Mouse (Mus musculus) heart, postnatal 4 days (tissue): ENCODE measurements around the gene Spem1. TPM values are rescaled to one million over a fixed set of nuclear protein-coding genes. Genes with fewer than 3 reads are reported as not detected.
A peak's percentile ranks its signal among the peaks of the same experiment; 100 is the strongest.

Source experiments
- DNase-seq: peaks from one replicate; pipeline ENCODE4 v3.0.0; 2021
- total RNA-seq, 2 experiments: library from RNA; stranded (reverse); gene quantifications; 2 replicates each; pipeline ENCODE4 v1.2.3; 2021

Gene Spem1
- total RNA-seq, 2 experiments from 2014 or later, result not detected

DNA sequence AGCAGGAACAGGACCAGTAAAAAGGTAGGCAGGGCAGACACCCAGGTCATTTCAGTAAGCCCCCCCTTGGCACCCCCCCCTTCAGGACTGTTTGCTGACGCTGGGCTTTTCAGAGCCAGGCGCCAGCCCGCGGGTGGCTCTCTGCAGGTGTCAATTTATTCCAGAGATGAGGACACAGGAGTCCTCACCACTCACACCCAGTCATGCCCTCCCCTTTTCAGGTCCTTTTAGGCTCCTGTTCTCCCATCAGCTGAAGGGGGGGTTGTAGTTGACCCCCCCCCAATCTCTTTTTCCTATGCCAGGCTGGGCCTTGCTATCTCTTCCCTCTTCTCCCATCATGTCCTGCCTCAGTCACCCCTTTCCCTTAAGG lies 14.0 kb upstream of the Spem1 start:
- DNase-seq, result no peak

DNA sequence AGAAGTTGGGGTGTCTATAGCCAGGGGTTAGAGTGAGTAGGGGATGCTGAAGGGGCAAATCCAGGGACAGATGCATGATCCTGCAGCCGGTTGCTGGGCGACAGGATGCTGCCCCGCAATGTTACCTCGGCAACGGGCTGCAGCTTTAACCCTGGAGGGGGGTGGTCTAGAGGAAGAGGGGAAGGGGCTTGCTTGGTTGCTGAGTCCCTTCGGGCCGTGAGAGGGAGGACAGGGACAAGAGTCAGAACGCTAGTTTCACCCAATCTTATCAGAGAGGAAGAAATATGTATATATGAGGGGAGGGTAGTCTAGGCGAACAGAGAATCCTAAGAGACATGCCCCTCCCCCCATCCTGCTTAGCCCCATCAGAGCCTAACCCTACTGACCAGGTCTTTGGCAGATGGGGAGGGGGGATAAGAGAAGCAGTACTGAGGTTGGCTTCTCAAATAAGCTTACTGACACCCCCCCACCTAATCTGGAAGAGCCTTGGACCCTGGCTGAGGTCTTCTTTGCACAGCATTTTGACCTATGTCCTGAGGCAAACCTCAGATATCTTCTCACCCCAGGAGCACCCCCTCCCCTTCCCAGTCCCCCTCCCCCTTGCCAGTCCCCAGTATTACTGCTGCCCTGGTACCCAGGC lies 13.5 kb upstream of the Spem1 start:
- DNase-seq, result no peak

DNA sequence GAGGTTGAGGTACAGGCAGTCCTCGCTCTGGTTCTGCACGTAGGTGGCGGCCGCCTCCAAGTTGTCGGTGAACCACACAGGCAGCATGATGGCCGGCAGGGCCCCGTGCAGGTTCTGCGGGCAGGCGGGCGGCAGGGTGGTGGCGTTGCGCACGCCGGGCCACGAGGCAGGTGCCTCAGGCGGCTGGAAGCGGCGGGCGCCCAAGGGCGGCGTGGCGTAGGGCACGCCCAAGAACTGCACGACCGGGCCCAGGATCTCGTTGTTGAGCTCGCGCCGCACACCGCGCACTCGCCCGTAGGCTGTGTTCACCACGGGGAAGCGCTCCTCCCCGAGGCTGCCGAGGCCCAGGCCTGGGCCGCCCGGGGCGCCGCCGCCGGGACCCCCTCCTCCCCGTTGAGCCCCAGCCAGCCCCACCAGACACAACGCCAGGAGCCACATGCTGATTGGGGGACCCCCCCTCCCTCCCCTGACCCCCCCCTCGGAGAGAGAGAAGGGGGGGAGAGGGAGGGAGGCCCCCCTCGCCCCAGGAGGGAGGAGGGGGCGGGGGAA lies 12.1 kb upstream of the Spem1 start:
- DNase-seq, result peak; percentile 36

GRCm38 (mm10) chr11:69833554-69833953 lies 11.6 kb upstream of the Spem1 start:
- no peak for DNase-seq

- no peak for DNase-seq
These were observed 6.9 kb upstream of the Spem1 start for GRCm38 (mm10) chr11:69828832-69829231.

DNA sequence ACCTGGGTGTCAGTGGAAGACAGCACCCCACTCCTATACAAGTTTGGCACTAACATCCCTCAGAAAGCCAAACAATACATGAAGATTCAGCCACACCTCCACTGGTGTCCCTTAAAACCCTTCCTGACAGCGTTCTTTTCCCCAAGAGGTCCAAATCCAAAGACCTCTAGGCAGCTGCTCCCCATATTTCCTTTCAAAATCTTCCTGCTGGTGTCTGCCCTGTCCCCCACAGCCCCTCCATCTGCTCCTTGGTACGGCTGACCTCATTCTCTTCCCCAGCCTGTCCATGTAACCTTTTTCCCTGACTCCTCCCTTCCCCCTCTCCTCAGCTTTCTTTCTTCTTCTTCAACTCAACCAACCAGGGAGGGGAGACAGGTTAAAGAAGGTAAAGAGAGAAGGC lies 1.5 kb upstream of the Spem1 start:
- DNase-seq, result no peak

DNA sequence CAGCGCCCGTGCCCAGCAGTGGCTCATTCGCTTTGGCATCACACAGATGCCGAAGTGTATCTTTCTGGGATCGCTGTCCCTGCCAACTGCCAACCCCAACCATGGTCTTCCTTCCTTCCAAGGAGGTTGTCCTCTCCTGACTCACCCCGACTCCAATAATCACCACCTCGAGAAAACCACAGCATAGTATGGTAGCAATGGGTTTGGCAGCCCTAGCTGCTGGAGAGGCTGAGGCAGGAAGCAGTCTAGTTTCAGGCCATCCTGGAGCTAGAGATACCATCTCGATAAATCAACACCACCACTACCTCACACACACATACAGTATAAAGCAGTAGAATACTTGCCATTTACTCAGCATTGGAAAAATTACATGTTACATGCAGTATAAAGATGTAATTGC lies 3.1 kb downstream of the Spem1 start:
- no peak for DNase-seq

DNA sequence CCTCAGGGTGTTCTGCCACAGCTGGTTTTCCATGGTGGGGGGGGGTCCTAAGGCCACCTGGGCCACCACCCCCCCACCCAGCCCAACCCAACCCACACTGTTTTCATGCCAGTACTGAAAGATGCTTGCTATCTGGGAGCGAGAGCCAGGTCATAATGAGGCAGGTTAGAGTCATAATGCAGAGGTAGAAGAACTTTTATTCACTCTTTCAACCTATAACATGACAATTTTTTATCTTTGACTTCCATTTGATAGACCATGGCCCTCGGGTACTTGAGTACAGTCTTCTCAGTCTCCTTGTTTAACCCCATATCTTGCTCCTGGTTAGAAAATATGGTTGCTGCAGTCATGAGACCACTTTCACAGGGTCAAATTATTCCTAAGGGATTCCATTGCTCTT lies 3.6 kb downstream of the Spem1 start, which contains the start of gene Spem2:
Gene Spem2, minus strand, starts transcription at position 101 of the 400 bp plus-strand sequence.
- no peak for DNase-seq

DNA sequence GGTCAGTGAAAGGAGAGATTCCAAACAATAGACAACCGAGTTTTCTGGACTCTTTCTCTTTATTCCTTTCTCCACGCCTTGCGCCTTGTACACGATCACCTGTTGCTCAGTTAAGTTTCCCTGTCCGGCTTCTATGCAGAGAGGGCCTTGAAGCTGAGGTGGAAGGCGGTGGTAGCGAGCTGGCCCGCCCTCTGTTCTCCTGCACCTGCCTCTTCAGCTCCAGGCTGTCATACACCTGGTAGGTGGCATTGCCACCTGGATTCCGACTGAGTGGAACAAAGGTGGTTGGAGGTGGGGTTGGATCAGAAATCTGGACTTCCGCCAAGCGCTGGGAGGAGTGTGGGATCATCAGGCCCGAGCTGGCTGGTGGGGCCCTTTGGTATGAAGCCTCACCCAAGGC lies 5.5 kb downstream of the Spem1 start:
- no peak for DNase-seq

- DNase-seq, result no peak
These were observed 6.8 kb downstream of the Spem1 start, which contains the start of gene Gm39566 for GRCm38 (mm10) chr11:69815155-69815554. Gene Gm39566, minus strand, starts transcription at chr11:69815298.

GRCm38 (mm10) chr11:69810280-69810679 lies 11.7 kb downstream of the Spem1 start:
- no peak for DNase-seq

DNA sequence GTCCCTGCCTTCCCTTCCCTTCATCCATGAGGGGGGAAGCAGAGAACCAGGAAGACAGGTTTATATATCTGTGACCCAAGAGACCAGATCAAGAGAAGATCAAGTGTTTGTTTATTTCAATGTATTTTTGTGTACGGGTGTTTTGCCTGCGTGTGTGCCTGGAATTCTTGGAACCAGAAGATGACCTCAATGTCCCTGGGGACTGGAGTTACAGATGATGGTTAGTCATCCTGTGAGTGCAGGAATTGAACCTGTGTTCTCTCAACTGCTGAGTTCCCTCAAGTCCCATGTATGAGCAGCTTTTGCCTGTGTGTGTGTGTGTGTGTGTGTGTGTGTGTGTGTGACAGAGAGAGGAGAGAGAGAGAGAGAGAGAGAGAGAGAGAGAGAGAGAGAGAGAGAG lies 14.3 kb downstream of the Spem1 start:
- DNase-seq, result no peak

- DNase-seq, result no peak
These were observed 15.6 kb downstream of the Spem1 start for GRCm38 (mm10) chr11:69806378-69806777.

GRCm38 (mm10) chr11:69804972-69805909 lies 16.7 kb downstream of the Spem1 start, which contains the start of gene Tmem102:
Gene Tmem102, minus strand, starts transcription at chr11:69805624.
- DNase-seq, result no peak

DNA sequence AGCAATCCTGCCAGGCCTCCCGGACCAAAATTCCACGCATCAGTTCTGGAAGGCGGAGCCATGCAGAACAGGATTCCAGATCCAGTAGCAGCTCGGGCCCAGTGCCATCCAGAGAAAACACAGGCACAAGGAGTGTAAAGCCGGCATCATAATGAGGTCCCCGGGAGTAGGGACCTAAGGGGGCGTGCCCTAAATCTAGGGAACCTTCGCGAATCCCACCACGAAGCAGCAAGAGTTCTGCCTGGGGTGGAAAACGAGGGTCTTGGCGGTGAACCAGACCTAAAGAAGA lies 17.4 kb downstream of the Spem1 start:
- DNase-seq, result peak; percentile 55

GRCm38 (mm10) chr11:69803786-69804651 lies 18.0 kb downstream of the Spem1 start:
- DNase-seq, result peak; percentile 82

DNA sequence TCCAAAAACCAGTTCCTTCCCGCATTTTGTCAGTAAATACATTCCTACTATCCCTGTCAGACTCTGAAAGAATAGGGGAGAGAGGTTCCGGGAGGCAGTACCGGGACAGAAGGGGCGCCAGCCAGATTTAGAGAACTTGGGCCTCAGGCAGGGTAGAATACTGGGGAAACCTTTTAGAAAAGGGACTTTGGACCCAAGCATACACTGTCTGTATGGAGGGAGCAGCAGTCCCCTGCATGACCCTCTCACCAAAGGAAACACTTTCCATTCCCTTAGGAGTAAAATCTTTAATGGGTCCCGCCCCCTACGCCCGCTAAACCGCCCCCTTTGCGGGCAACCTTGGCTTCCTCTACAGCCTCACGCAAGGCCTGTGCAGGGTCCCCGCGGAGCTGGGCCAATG lies 18.7 kb downstream of the Spem1 start:
- DNase-seq, result no peak

GRCm38 (mm10) chr11:69802648-69803105 lies 19.3 kb downstream of the Spem1 start:
- DNase-seq, result peak; percentile 89

DNA sequence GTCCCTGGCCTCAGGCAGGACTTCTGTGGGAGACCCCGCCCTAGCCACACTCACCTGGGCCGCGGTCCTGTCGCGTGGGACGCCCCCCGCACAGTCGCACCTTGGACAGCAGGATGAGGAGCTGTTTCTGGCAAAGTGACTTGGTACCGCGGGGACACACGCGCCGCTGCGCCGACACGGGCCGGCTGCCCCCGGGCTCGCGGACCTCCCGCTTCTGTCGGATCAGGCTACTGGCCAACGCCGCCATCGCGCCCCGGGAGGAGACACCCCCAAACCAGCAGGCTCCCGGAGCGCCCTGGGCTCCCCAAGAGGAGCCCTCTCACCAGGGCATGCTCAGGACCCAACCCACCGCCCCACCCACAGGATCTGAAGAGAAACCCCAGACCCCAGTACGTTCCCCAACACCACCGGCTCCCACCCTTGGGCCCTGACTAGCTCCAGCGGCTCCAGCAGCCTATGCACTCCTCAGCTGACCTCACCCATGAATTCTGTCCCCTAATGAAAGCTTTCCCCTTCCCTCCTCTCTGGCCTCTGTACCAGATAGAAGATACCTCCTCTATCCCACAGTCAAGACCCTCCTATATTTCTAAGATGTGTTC lies 20.5 kb downstream of the Spem1 start, which contains the start of gene Fgf11:
Gene Fgf11, minus strand, starts transcription at position 479 of the 599 bp plus-strand sequence.
- DNase-seq, result no peak

DNA sequence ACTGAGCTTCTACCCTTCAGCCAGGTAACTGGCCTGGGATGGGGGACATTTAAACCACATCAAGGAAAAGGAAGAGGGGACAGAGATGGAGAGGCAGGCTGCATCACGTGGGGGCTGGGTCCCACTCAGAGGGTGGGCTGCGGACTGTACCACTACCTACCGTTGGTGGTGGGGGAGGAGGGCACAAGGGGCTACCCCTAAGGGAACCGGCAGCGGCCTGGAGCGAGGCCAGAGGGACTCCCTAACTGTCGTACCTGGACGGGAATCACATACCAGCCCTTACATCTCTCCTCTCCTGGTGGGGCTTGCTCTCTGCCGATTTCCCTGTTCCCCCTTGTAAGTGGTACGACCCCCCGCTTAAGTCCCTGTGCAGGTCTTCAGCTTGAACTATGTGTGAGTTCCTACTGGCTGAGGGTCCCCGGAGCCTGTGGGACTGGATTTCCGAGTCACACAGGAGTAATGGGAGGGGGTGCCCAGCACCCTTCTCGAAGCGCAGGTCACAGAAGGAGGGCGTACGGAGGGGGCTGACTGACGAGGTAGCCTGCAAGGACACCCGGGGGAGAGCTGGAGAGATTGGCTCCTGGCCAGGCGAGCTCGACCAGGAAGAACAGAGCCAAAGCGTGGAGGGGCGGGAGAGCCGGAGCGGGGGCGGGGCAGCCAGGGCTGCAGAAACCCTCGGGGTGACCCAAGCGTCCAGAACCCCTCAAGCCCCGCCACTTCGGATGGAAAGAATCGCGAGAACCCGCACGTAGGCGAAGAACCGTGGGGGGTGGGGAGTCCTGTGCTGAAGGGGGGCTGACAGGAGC lies 21.4 kb downstream of the Spem1 start:
- peak; percentile 79 for DNase-seq

GRCm38 (mm10) chr11:69800138-69800391 lies 21.9 kb downstream of the Spem1 start:
- DNase-seq, result peak; percentile 41
